Comparison of ENCODE assay signal across 12 mouse cellular contexts in genomic region chr1:131419307-131419706, GRCm38 (mm10).
DNase-seq lines count a peak whose midpoint lies in the region; ATAC-seq and TF ChIP-seq lines count a peak whose summit lies in the region.
"Had no signal": no experiment of that assay in that cellular context is flagged by ENCODE, and none has a peak within 500 bp of the region (broad histone marks: within the 10 kb centered on the region; RNA-seq: fewer than 3 reads in every experiment).

No protein-coding gene starts in this region.

- no peak overlapping the region for H3K4me2 ChIP-seq in heart, postnatal 0 days (ENCODE audit: low read depth, low read length)
- H3K4me2 ChIP-seq: hindbrain, embryonic 12.5 days had no signal

- TF ChIP-seq CTCF in brain, embryonic 14.5 days (IDR thresholded peaks at IDR 0.05; ENCODE audit: borderline replicate concordance, extremely low read depth, insufficient read depth, insufficient read length) = no peak
- no peak for TF ChIP-seq CTCF in heart, postnatal 0 days (IDR thresholded peaks at IDR 0.05; ENCODE audit: low read depth)

- no peaks in the 10 kb centered on the region for H3K9me3 ChIP-seq in heart, postnatal 0 days (replicated peaks; ENCODE audit: control insufficient read depth, low read length)
- H3K9me3 ChIP-seq: hindbrain, embryonic 12.5 days had no signal

- no peak overlapping the region for H3K4me3 ChIP-seq in heart, postnatal 0 days (ENCODE audit: low read depth, low read length)
- H3K4me3 ChIP-seq: gastrocnemius, adult 2 months; hindbrain, embryonic 12.5 days had no signal

- 9% methylated on average over 3 of the region's 3 CpGs for WGBS in heart, postnatal 0 days

- H3K9ac ChIP-seq in heart, postnatal 0 days (replicated peaks; ENCODE audit: low read depth, low read length) = no peak overlapping the region
- H3K9ac ChIP-seq: hindbrain, embryonic 12.5 days had no signal

- peaks cover 61% of the 10 kb centered on the region for H3K4me1 ChIP-seq in heart, postnatal 0 days (ENCODE audit: control insufficient read depth, insufficient read depth)
- H3K4me1 ChIP-seq: hindbrain, embryonic 12.5 days had no signal

- TF ChIP-seq EP300 in heart, postnatal 0 days (IDR thresholded peaks at IDR 0.05; ENCODE audit: low read depth) = no peak

- intact Hi-C loops in left cerebral cortex, postnatal 4 days (cut with DNase I) = no loop called here
- intact Hi-C loops in left cerebral cortex, postnatal 36 days (cut with DNase I) = no loop called here

- no peak overlapping the region for H3K27ac ChIP-seq in heart, postnatal 0 days (ENCODE audit: low read depth)
- H3K27ac ChIP-seq: gastrocnemius, adult 2 months; hindbrain, embryonic 12.5 days had no signal

- no peak for TF ChIP-seq POLR2A in brain, embryonic 14.5 days (IDR thresholded peaks at IDR 0.05; ENCODE audit: borderline replicate concordance, extremely low read depth, insufficient read depth, insufficient read length, poor library complexity, severe bottlenecking)

- ATAC-seq in heart, postnatal 0 days (ENCODE audit: insufficient read depth, low read depth) = no peak

- H3K36me3 ChIP-seq in heart, postnatal 0 days (replicated peaks; ENCODE audit: control insufficient read depth, insufficient read depth, low read length) = no peaks in the 10 kb centered on the region
- H3K36me3 ChIP-seq: hindbrain, embryonic 12.5 days had no signal

- peak; percentile 32 for DNase-seq in left cerebral cortex, postnatal 4 days
- no peak for DNase-seq in left cerebral cortex, postnatal 36 days (ENCODE audit: low spot score in 2 of 2)
- peak; percentile 73 for DNase-seq in brain, embryonic 14.5 days (ENCODE audit: low read depth)
- peak; percentile 51 for DNase-seq in cerebellum, adult 8-10 months
- peak; percentile 40 for DNase-seq in heart, postnatal 0 days (ENCODE audit: low spot score)
- no peak for DNase-seq in yolk sac, embryonic 10.5 days (ENCODE audit: low spot score)
- no peak for DNase-seq in gastrocnemius, adult 18-20 months (ENCODE audit: low spot score)
- DNase-seq: adrenal gland, postnatal 14 days; gastrocnemius, adult 2 months; kidney, adult 2 months; thymus, adult 18-20 months had no signal

- no peaks in the 10 kb centered on the region for H3K27me3 ChIP-seq in heart, postnatal 0 days (ENCODE audit: control insufficient read depth, insufficient read depth, low read length)
- H3K27me3 ChIP-seq: hindbrain, embryonic 12.5 days had no signal

Comparison
In these comparisons a context has a peak if more than half of its experiments do, and no peak if none do; other contexts are left out.
1. DNase-seq: peak in left cerebral cortex, postnatal 4 days (single experiment), brain, embryonic 14.5 days (single experiment), cerebellum, adult 8-10 months (single experiment) and heart, postnatal 0 days (single experiment); none in left cerebral cortex, postnatal 36 days (0 of 2), yolk sac, embryonic 10.5 days (single experiment) and gastrocnemius, adult 18-20 months (single experiment).